Mouse (Mus musculus): ENCODE measurements at regions not wholly inside any gene's neighbourhood (a gene's known extent, or its start where the extent isn't known, plus 50 kb on each side); places are given as distances from the start of the nearest gene placed in this dataset.
A peak's percentile ranks its signal among the peaks of the same experiment; 100 is the strongest.
"Not testable (repeated sequence)": the region's sequence is repeated elsewhere in the genome, so short reads cannot be mapped to it uniquely, and the experiment has no call there.

GRCm38 (mm10) chr15:4206371-4206770 lies 168.9 kb upstream of the Plcxd3 start:
- H3K4me3 ChIP-seq = no peak overlapping the region
- H3K27ac ChIP-seq = no peak overlapping the region
- no peak for TF ChIP-seq CTCF (conservative IDR thresholded peaks at IDR 0.05)
- no peak for DNase-seq (ENCODE audit: low spot score in 2 of 2)

GRCm38 (mm10) chr15:4213371-4213770 lies 161.9 kb upstream of the Plcxd3 start:
- no peak overlapping the region for H3K27ac ChIP-seq
- H3K4me3 ChIP-seq = no peak overlapping the region
- DNase-seq (ENCODE audit: low spot score in 2 of 2) = no peak
- TF ChIP-seq CTCF (conservative IDR thresholded peaks at IDR 0.05) = no peak

- Histone ChIP-seq H3K4me3 (no peak overlapping the region), H3K27ac (no peak overlapping the region; the same call in 1 of the 2 replicates)
- peak; percentile 35 to 47 for DNase-seq (ENCODE audit: low spot score in 2 of 2)
- TF ChIP-seq CTCF (conservative IDR thresholded peaks at IDR 0.05) = no peak
These were observed 156.2 kb upstream of the Plcxd3 start for GRCm38 (mm10) chr15:4219102-4219501.

- no peak for TF ChIP-seq CTCF (conservative IDR thresholded peaks at IDR 0.05)
- no peak overlapping the region for H3K27ac ChIP-seq
These were observed 147.2 kb upstream of the Plcxd3 start for GRCm38 (mm10) chr15:4228055-4228454.

GRCm38 (mm10) chr15:4240649-4241048 lies 134.6 kb upstream of the Plcxd3 start:
- no peak overlapping the region for H3K4me3 ChIP-seq
- DNase-seq (ENCODE audit: low spot score in 2 of 2) = peak in 1 of 2 experiments; percentile 3
- H3K27ac ChIP-seq = no peak overlapping the region
- TF ChIP-seq CTCF (conservative IDR thresholded peaks at IDR 0.05) = no peak

More at GRCm38 (mm10) chr15:4228055-4228454, 147.2 kb upstream of the Plcxd3 start:
- no peak for DNase-seq (ENCODE audit: low spot score in 2 of 2)
- H3K4me3 ChIP-seq = no peak overlapping the region

GRCm38 (mm10) chr15:4247637-4248136 lies 127.6 kb upstream of the Plcxd3 start:
- H3K4me3 ChIP-seq = no peak overlapping the region
- DNase-seq (ENCODE audit: low spot score in 2 of 2) = no peak
- no peak for TF ChIP-seq CTCF (conservative IDR thresholded peaks at IDR 0.05)
- H3K27ac ChIP-seq = no peak overlapping the region

- TF ChIP-seq CTCF (conservative IDR thresholded peaks at IDR 0.05) = no peak
- DNase-seq (ENCODE audit: low spot score in 2 of 2) = no peak
- no peak overlapping the region for H3K27ac ChIP-seq
- H3K4me3 ChIP-seq = no peak overlapping the region
These were observed 110.7 kb upstream of the Plcxd3 start for GRCm38 (mm10) chr15:4264601-4265000.

- H3K27ac ChIP-seq = no peak overlapping the region
- H3K4me3 ChIP-seq = no peak overlapping the region
- DNase-seq (ENCODE audit: low spot score in 2 of 2) = no peak
- no peak for TF ChIP-seq CTCF (conservative IDR thresholded peaks at IDR 0.05)
These were observed 105.5 kb upstream of the Plcxd3 start for GRCm38 (mm10) chr15:4269835-4270234.

- no peak overlapping the region for H3K4me3 ChIP-seq
- TF ChIP-seq CTCF (conservative IDR thresholded peaks at IDR 0.05) = no peak
- no peak for DNase-seq (ENCODE audit: low spot score in 2 of 2)
- H3K27ac ChIP-seq = no peak overlapping the region
These were observed 98.3 kb upstream of the Plcxd3 start for GRCm38 (mm10) chr15:4277011-4277410.

- no peak for DNase-seq (ENCODE audit: low spot score in 2 of 2)
- TF ChIP-seq CTCF (conservative IDR thresholded peaks at IDR 0.05) = no peak
- Histone ChIP-seq H3K27ac (no peak overlapping the region), H3K4me3 (no peak overlapping the region)
These were observed 67.8 kb upstream of the Plcxd3 start for GRCm38 (mm10) chr15:4307498-4307897.

- not testable (repeated sequence) for DNase-seq (ENCODE audit: low spot score in 2 of 2); H3K4me3 ChIP-seq; H3K27ac ChIP-seq
These were observed 61.6 kb upstream of the Plcxd3 start for GRCm38 (mm10) chr15:4313698-4314097.

GRCm38 (mm10) chr15:4315897-4316296 lies 59.4 kb upstream of the Plcxd3 start:
- TF ChIP-seq CTCF (conservative IDR thresholded peaks at IDR 0.05) = no peak

More at GRCm38 (mm10) chr15:4315897-4316296, 59.4 kb upstream of the Plcxd3 start:
- Histone ChIP-seq H3K27ac (no peak overlapping the region), H3K4me3 (no peak overlapping the region)
- DNase-seq (ENCODE audit: low spot score in 2 of 2) = no peak
